Mouse (Mus musculus) hindlimb bud, embryonic 11.5 days (tissue): ENCODE measurements around the gene Pigo.

ENCODE experiments used
- DNase-seq: peaks from one replicate; pipeline ENCODE4 v3.0.0-alpha.2; 2012; ENCODE audit warnings: low read depth, low spot score; ENCODE audit errors: extremely low spot score

The Pigo gene

DNA sequence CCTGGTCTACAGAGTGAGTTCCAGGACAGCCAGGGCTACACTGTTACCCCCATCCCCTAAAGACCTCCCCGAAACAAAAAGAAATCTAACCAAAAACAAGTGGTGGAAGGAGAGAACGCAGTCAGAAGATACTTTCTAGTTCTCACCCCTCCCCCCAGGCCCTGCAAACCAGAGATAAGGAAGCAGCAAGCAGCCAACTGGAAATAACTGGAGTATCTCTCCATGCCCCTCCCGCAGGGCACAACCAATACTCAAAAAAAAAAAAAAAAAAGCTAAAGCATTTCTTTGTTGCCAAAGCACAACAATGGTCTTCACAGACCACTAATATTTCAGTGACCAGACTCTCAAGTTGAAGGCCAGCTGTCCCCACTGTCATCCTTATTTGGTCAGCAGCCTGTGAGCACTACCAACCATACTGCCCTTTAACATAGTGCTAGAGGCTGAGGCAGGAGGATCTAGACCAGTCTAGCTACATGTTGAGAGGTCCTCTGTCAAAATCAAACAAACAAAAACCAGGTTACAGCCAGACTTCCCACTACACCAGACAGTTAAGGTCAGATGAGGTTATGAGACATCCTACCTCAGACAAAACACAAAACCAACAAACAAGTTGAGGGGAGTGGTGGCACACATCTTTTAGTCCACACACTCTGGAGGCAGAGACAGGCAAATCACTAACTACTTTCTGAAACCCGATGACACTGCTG, 12.4 kb upstream of the Pigo start:
- DNase-seq = no peak

DNA sequence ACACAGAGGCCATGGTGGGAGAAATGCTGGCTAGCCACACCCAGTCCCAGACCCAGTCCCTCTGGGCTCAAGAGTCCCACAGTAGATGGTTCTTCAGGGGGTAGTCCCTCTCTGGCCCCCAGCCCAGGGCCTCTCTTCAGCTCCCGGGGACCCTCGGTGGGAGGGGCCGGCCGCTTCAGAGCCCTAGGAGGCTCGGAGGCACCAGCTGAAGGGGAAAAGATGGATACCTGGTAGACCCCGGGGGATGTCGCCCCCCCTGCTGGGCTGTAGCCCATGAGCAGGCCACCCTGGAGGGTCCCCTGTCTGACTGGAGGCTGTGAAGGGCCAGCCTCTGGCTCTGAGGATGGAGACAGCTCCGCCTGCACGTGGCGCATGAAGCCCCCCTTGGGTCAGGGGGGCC, 10.7 kb upstream of the Pigo start:
- DNase-seq = no peak

DNA sequence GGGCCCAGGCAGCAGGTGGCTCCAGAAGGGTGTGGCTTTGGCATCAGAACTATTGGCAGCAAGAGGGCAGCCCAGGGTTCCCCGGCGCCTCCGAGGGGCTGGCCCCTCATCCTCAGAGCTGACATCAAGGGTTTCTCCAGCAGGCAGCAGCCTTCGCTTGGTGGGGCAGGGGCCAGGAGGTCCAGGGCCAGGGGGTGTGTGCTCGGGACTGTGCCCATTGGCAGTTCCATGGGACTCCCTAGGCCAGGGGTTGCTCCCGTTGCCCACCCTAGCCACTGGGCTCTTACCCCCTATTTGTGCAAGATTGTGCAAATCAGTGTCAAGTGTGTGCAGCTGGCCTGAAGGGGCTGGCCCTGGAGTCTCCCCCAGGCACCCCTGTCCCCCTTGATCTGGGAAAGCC, 10.2 kb upstream of the Pigo start:
- DNase-seq = no peak

DNA sequence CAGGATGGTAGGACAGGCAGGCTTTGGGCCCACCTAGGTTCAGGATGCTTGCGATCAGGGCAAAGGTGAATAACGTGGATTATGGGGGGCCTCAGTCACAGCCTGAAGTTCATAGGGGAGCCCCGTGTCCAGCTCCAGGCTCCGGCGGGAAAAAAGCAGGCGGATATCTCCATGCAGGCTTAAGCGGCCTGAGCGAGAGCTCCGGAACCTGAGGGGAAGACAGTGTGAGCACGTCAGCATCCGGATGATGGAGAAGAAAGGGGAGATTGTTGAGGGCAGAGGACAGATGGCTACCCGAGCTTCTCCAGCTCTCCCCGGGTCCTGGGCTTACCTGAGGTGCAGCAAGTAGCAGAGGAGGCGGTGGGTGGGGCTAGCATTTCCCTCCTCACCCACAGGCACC, 7.9 kb upstream of the Pigo start:
- DNase-seq = no peak

DNA sequence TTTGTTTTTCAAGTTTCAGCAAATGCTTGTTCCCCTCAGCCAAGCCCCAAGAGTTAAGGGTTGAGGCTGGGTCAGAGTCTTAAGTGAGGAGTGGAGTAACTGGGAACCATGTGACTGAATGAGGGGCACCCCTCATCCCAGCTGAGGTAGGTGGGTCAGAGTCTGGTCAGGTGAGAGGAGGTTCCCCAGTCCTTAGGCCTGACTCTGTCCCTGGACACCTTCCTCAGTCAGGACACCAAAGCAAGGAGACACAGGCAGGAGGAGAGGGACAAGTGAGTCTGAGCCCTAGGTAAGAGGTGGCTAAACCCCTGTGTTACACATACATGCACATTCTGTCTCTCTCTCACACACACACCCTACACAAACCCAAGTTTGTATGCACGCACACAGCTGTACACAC, 6.9 kb upstream of the Pigo start:
- DNase-seq = no peak

DNA sequence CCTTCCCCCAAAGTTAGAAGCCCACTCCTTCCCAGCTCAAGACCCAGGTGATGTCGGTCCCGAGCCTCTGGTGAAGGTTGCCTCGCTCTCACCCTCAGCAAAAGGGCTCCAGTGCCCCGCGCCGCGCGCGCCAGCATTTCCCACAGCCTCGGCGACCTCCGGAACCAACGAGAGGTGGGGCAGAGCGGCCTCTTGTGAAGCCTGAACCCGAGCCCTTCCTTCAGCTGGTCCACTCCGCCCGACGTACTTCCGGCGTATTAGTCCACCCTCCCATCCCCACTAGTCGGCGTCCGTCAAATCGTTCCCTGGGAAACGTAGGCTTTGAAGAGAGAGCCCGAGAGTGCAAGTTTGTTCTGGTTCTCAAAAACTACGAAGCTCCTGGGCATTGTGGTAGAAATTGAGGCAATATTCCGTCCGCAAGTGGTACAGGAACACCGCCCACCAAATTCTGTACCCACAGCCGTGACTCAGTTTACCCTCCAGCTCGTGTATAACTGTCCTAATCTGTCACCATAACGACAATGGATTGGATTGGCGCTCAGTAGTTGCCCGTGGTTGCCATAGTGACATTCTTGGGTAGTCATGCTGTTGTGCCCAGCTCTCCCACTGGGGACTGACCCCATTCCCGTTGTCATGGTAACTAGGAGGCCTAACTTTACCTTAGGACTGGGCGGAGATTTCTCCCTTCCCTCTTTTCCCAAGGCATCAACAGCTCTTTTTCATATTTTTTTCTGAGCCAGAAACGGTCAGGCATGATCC, 5.8 kb upstream of the Pigo start, which contains the start of gene Stoml2:
Stoml2 (minus strand) TSS at position 474 of the 759 bp plus-strand sequence.
- DNase-seq = peak; percentile 77

DNA sequence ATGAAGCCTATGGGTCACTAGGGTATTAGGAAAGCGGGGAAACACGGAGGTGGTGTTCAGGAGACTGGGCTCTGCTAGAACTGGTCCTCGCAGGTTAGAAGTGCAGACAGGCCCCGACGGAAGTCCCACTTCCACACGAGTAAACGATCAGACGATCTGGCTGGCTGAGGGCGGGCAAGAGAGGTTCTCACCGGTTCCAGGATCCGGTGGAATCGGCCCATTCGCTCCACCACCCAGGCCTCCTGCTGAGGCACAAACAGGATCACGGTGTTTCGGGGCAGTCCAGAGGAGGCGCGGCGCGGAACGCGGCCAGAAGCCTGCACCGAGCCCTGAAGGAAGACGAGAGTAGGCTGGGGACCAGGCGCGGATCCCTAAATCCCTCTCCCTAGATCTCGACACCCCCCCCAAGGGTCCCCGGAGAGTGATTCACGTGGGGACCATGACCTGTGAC, 5.2 kb upstream of the Pigo start:
- no peak for DNase-seq

DNA sequence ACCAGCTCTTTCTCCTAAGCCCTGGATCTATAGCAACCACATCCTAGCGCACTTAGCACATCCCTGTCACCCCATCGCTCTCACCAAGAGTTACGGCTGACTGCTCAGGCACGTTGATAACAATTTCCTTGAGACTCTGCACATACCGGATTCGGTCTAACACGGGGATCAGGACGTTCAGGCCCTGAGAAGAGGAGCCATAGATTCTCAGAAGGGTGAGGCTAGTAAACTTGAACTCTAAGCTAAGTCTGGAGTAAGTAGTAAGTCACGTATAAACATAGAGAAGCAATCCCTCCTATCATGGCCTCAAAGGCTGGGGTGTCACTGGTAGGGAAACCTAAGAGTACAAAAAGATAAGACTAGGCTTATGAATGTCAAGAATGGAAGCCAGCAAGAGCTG, 4.7 kb upstream of the Pigo start:
- no peak for DNase-seq

DNA sequence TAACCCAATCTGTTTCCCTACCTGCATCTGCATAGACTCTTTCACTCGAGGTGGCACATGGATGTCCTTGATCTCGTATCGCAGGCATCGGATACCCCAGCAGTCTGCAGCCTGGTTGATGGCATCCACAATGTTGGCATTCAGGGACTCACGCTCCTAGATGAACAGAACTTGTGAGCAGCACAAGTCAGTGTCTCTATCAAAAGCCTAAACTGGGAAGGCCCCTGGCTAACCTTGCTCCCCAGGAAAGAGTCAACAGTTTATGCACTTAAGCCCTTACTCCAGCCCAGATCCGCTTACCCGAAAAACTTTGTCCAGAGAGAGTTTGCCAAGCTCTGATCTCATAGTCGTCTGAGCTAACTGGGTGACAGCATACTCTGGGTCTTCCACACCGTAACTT, 4.1 kb upstream of the Pigo start:
- DNase-seq = no peak

DNA sequence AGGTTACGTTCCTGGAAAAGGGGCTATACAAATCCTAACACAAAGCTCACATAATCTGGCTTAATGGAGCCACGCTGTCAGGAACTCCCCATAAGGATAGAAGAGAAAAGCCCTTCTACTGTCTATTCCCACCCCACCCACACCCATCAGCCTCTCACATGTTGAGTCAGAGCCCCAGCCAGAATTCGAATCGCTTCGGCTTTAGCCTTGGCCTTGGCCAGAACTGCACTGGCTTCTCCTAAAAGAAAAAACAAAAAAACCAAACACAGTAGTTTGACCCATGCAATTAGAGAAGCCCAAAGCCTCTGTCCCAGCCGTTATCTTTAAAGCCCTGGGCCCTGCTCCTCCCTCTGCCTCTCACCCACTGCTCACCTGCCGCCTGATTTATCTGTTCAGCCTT, 3.5 kb upstream of the Pigo start:
- no peak for DNase-seq

DNA sequence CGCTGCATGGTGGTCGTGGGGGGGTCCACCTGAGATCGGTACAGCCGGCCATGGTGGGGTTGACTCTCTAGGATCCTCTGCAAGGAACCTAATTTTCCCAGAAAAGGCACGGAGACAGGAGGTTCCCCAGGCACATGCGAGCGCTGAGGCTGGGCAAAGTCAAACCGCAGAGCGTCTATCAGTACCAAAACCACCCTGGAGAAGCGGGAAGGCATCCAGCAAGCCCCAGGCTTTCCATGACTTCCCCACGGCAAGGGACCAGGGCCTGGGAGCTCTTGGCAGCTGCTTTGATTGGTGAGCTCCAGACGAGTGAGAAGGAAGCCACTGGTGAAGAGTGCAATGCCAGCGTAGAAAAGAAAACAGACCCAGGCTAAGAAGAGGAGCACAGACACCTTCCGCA, 946 bp downstream of the Pigo start:
- no peak for DNase-seq

DNA sequence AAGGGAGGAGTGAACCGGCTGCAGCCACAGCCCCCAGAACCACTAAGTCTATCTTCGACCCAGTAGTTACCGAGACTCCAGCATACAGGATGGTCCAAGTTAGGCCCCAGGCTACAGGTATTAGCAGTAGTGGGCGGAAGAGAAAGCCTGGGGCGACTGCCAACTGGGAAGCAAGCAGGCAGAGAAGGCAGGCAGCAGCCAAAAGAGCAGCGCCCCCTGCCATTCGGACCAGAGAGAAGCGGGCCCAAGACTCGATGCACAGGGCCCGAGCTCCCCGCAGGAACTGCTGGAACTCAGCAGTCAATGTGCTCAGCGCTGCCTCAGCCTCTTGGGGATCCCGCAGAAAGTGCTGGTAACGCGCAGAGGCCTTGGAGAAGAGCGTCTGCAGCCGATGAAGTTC, 4.3 kb downstream of the Pigo start:
- no peak for DNase-seq

DNA sequence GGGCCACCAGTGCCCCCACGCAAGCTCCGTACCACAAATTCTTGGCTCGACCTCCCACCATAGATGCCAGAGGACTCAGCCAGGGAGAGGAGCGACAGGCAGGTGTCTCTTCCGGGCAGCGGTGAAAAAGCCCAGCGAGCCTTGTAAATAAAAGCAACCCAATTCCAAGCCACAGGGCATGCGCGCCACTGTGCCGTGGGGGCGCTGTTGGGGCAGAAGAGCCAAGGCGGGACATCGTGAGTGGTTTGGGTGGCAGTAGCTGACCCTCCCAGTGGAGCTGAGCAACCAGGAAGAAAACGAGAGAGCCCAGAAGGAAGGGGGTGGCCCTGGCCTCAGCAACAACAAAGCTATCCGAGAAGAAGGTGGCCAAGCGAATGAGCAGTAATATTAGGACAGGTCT, 4.7 kb downstream of the Pigo start:
- no peak for DNase-seq

DNA sequence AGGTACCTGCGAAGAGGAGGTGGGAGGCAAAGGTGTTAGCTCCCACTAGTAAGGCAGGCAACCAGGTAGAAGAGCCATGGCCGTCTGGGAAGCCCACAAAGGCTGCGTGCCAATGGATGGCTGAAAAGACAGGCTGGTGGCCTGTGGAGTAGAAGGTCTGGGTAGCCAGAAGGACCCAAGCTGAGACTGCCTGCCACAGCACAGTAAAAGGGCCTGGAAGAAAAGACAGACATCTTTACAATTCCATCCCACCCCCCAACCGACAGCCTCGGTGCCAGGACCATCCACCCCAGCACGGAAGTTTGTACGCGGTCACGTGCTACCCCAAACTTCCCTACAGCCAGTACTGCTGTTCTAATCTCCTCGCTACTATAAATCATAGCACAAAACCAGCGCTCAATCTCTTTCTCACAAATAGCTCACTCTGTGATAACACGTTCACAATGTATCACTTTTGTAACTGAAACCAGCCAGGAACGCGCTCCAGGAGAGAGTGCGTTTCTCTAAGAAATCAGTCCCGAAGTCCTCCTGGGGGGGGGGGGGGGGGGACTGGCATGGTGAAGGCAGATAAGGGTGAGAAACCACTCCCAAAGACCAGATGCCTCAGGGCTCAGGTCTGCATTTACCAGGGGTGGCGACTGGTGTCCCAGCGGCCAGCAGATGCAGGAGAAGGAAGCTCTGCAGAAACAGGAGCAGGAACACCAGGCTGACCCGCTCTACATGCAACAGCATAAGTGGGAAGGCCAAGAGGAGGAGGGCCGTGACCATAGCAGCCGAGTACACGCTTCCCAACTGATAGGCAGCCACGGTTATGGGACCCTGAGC, 5.8 kb downstream of the Pigo start:
- no peak for DNase-seq

DNA sequence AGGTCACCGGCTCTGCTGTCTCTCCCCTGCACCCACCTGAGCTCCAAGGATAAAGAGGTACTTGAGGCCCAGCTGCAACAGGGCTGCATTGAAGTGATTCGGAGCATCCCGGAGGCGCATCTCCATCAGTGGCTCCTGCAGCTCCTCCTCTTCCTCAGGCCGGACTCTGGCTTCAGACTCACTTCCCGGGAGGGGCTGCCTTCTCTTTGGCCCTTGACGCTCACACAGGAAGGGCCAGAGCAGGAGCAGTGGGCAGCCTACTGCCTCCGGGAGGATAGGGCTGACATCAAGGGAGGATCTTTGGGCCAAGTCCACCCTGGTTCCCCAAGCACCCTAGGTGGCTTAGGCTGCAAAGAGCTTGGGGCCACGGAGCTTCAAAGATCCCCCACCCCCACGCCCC, 6.4 kb downstream of the Pigo start:
- no peak for DNase-seq

DNA sequence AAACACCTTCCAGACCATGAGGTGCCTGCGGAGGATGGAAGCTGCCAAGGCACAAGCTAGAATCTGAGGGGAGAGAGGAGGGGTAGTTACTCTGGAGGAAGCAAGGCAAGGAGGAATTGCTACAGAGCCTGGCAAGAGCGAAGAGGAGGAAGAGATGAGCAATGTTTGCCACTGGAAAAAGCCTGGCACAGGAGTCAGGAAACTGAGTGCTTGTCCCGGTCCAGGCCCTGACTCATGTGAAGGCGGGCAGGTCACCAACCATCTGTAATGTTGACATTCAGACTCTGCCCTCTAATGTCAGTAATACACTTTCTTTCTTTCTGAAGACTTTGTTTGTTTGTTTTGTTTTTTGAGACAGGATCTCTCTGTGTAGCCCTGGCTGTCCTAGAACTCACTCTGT, 7.5 kb downstream of the Pigo start:
- no peak for DNase-seq

DNA sequence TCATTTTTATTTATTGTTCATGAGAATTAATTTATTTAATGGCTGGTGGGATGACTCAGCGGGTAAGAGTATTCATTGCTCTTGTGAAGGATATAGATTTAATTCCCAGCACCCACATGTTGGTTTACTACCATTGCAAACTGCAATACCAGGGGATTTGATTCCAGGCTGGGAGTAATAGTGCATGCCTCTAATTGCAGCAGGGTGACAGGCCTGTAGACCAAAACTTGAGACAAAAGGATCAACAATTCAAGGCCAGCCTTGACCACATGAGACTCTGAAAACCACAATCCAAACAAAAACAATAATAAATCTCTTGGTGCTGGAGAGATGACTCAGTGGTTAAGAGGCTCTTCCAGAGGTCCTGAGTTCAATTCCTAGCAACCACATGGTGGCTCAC, 13.5 kb downstream of the Pigo start:
- DNase-seq = no peak

DNA sequence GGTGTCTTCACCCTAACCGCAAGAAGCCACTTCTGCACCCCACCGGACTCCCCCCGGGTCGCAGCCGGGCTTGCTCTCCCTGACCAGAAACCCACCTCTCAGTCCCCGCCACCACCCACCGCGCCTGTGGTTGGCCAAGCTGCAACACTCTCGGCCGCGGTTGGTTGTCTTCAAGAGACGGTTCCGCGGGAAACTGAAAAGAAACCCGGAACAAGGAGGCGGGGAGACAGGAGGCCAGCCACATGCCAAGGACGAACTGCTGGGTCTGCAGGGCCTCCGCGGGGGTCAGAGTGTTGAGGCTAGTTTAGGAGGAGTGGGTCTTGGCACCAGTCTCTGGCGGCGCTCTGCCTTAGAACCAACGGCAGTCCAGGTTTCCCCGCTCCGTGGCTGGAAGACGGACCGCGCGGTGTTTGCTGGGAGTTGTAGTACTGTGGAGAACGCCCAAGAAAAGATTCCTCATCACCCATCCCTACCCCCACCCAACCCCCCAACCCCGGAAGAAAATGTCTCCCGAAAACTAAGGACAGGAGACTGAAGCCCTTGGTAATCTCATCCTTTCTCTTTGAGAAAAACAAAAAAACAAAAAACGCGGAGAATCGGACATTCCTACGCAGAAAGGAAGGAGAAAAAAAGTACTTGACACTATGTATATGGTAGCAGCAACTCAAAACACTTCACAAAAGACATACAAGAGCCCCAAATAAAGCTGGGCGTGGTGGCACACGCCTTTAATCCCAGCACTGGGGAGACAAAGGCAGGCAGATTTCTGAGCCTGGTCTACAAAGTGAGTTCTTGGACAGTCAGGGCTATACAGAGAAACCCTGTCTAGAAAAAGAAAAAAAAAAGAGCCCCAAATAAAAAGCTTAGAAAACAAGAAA, 15.2 kb downstream of the Pigo start, which contains the start of gene Fancg:
Fancg (minus strand) TSS at position 346 of the 878 bp plus-strand sequence.
- DNase-seq = no peak

DNA sequence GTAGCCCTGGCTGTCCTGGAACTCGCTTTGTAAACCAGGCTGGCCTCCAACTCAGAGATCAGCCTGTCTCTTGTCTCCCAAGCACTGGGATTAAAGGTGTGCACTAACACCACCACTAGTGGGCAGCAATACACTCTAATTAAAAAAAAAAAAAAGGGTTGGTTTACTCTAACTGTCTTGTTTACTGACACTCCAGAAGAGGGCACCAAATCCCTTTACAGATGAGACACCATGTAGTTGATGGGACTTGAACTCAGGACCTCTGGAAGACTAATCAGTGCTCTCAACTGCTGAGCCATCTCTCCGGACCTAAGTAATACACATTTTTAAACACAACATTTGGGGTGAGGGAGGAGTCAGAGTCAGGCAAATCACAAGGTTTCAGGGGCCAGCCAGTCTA, 19.9 kb downstream of the Pigo start:
- DNase-seq = no peak

DNA sequence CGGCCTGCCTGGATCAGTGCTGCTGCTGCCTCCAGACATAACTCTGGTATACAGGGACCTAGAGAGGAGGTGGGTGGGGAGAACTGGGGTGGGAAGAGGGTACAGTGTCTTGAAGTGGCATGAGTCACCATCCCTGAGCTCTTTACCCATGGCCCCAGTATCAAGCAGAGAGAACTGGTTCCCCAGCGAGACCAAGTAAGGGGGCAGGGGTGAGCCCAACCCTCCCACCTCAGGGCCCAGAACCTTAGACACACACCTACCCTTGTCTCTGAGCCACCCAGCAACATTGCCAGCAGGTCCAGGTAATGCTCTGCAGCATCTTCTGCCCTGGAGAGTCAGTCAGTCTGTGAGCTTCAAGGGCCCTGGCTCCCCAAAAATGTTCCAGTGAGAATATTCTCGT, 20.7 kb downstream of the Pigo start:
- DNase-seq = no peak
